Mouse (Mus musculus) lung, postnatal 0 days (tissue): ENCODE measurements around the gene Csnk1g2. TPM values are rescaled to one million over a fixed set of nuclear protein-coding genes. Genes with fewer than 3 reads are reported as not detected.

Source experiments
- ATAC-seq: fragments of 200-750 bp; cut with Nextera tagmentation; 2 replicates; pipeline ENCODE4 v1.8.0; 2017; ENCODE audit warnings: moderate library complexity
- DNase-seq: peaks from one replicate; pipeline ENCODE4 v3.0.0-alpha.2; 2016; ENCODE audit warnings: low spot score
- H3K27ac ChIP-seq: fragments of 300-500 bp; sonication (generic); 2 replicates; pipeline ENCODE4 v1.5.1; 2014; ENCODE audit warnings: antibody characterized with exemption, mild to moderate bottlenecking, low read length, mixed read lengths
- H3K27me3 ChIP-seq: fragments of 300-500 bp; sonication (generic); replicated peaks from 2 replicates; pipeline ENCODE4 v1.6.1; 2014; ENCODE audit warnings: low read length, mixed read lengths; ENCODE audit not compliant: insufficient read depth
- H3K36me3 ChIP-seq: fragments of 300-500 bp; sonication (generic); 2 replicates; pipeline ENCODE4 v1.6.1; 2014; ENCODE audit warnings: low read length, mixed read lengths; ENCODE audit not compliant: insufficient read depth
- H3K4me1 ChIP-seq: fragments of 300-500 bp; sonication (generic); 2 replicates; pipeline ENCODE4 v1.6.1; 2014; ENCODE audit warnings: antibody characterized with exemption, low read depth, low read length, mixed read lengths; ENCODE audit not compliant: insufficient read depth
- H3K4me2 ChIP-seq: fragments of 300-500 bp; sonication (generic); replicated peaks from 2 replicates; pipeline ENCODE4 v1.6.1; 2014; ENCODE audit warnings: low read depth, mild to moderate bottlenecking, low read length, moderate library complexity, mixed read lengths
- H3K4me3 ChIP-seq: fragments of 300-500 bp; sonication (generic); 2 replicates; pipeline ENCODE4 v1.5.1; 2014; ENCODE audit warnings: low read depth, low read length
- H3K9ac ChIP-seq: fragments of 300-500 bp; sonication (generic); replicated peaks from 2 replicates; pipeline ENCODE4 v1.6.1; 2014; ENCODE audit warnings: low read depth, mild to moderate bottlenecking
- H3K9me3 ChIP-seq: fragments of 300-500 bp; sonication (generic); 2 replicates; pipeline ENCODE4 v1.6.1; 2016; ENCODE audit warnings: low read length, mixed read lengths
- CTCF ChIP-seq: IDR thresholded peaks from 2 replicates; pipeline ENCODE4 v1.5.1; 2016; ENCODE audit warnings: antibody characterized with exemption, mild to moderate bottlenecking
- EP300 ChIP-seq: IDR thresholded peaks from 2 replicates; pipeline ENCODE4 v1.6.1; 2016; ENCODE audit warnings: antibody characterized with exemption, mild to moderate bottlenecking, control low read depth
- WGBS: fragments of 180-500 bp; shearing (Covaris S2); extraction: QIAGEN DNeasy Blood & Tissue Kit; methylation state at CpG from one replicate; pipeline ENCODE4 v1.1.7; 2014; 5-methylcytosine and 5-hydroxymethylcytosine counted together
- polyA plus RNA-seq: library from polyadenylated mRNA; unstranded; fragments of >200 nt; fragmentation: Nextera tagmentation; extraction: Ambion mirVana; gene quantifications from 2 replicates; pipeline ENCODE4 v1.2.1, GENCODE M21; 2015

Gene Csnk1g2
- polyA plus RNA-seq, 1 experiment from 2014 or later, result 111 TPM

GRCm38 (mm10) chr10:80650392-80650791, 27.8 kb downstream of the Csnk1g2 start:
- Histone ChIP-seq H3K36me3 (0 out of 2 replicates have a peak, but pooled peaks cover 8% of the 10 kb centered on the region), H3K27ac (no peak overlapping the region), H3K9me3 (no peaks in the 10 kb centered on the region), H3K4me3 (no peak overlapping the region), H3K4me2 (no peak overlapping the region), H3K9ac (no peak overlapping the region), H3K4me1 (peaks cover 2% of the 10 kb centered on the region; the same call in 1 of the 2 replicates), H3K27me3 (no peaks in the 10 kb centered on the region)
- DNase-seq (no peak), ATAC-seq (no peak)
- 92% methylated on average over 10 of the region's 10 CpGs for WGBS
- TF ChIP-seq EP300 (no peak), CTCF (no peak)

- peaks cover 5% of the 10 kb centered on the region; the same call in 1 of the 2 replicates for H3K4me1 ChIP-seq
- H3K9ac ChIP-seq, result no peak overlapping the region
- ATAC-seq, result no peak
- no peaks in the 10 kb centered on the region for H3K27me3 ChIP-seq
- 83% methylated on average over 6 of the region's 6 CpGs for WGBS
- TF ChIP-seq CTCF, result no peak
- TF ChIP-seq EP300, result no peak
- no peaks in the 10 kb centered on the region for H3K9me3 ChIP-seq
- no peak overlapping the region for H3K4me3 ChIP-seq
- H3K4me2 ChIP-seq, result no peak overlapping the region
- H3K27ac ChIP-seq, result no peak overlapping the region
- no peak for DNase-seq
- no peaks in the 10 kb centered on the region for H3K36me3 ChIP-seq
Measured at GRCm38 (mm10) chr10:80653156-80653720, 30.6 kb downstream of the Csnk1g2 start.

DNA sequence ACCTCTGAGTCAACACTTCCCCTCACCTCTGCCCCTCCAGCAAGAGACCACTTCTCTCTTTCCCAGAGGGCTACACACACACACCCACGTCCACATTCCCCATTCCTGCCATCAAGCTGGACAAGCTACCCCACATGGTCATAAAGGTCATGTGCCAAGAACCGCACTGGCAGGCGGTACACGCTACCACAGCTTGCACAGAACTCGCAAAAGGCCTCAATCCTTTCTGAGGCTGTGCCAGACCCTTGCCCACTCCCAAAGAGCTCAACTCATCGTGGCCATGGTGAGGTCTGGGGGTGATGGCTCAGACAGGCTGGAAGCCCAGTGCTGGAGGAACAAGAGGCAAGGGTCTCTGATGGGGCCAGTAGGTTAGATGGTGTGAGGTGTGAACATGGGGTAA, 32.2 kb downstream of the Csnk1g2 start:
- H3K4me2 ChIP-seq, result peak overlapping the region; percentile 97; the same call in 1 of the 2 replicates
- H3K9ac ChIP-seq, result no peak overlapping the region
- no peak for DNase-seq

DNA sequence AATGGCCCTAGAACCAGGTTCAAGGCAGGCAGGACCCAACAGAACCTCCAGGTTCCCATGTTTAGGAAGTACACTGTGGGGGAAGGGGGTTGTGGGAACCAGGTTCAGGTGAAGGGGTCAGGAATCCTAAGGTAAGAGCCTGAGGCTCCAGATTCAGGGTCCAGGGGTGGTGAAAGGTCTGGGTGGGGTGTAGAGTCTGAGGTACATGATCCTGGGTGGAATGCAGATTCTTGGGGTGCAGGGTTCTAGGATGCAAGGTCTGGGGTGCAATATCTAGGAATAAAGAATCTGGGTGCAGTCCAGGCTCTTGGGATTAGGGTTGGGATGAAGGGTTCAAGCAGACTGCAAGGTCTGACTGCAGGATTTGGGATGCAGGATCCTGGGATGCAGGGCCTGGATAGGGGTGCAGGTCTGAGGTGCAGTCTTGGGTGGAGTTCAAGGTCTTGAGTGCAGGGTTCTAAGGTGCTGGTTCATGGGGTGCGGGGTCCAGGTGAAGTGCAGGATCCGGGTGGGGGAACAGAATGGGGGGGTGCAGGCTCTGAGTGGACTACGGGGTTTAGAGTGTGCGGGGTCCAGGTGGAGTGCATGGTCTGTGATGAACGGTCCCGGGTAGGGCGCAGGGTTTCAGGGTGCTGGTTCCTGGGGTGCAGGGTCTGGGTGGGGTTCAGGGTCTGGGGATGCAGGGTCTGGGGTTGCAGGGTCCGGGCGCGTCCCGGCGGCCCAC, 32.9 kb downstream of the Csnk1g2 start:
- Histone ChIP-seq H3K9me3 (no peaks in the 10 kb centered on the region), H3K4me2 (peak overlapping the region; percentile 97), H3K9ac (peak overlapping the region; percentile 89), H3K27me3 (no peaks in the 10 kb centered on the region), H3K27ac (peak overlapping the region; percentile 77), H3K4me1 (peaks cover 5% of the 10 kb centered on the region; the same call in 1 of the 2 replicates), H3K36me3 (no peaks in the 10 kb centered on the region), H3K4me3 (peak overlapping the region; percentile 87)
- DNase-seq (no peak), ATAC-seq (no peak)
- 1% methylated on average over 12 of the region's 12 CpGs for WGBS
- TF ChIP-seq CTCF (no peak), EP300 (no peak)

More for the DNA sequence above, 32.2 kb downstream of the Csnk1g2 start:
- peaks cover 5% of the 10 kb centered on the region; the same call in 1 of the 2 replicates for H3K4me1 ChIP-seq
- H3K36me3 ChIP-seq, result no peaks in the 10 kb centered on the region
- TF ChIP-seq EP300 (no peak), CTCF (no peak)
- no peak overlapping the region for H3K27ac ChIP-seq
- no peak overlapping the region for H3K4me3 ChIP-seq
- ATAC-seq, result no peak
- no peaks in the 10 kb centered on the region for H3K9me3 ChIP-seq
- no peaks in the 10 kb centered on the region for H3K27me3 ChIP-seq
- WGBS, result 70% methylated on average over 6 of the region's 6 CpGs

GRCm38 (mm10) chr10:80656130-80656862, 33.7 kb downstream of the Csnk1g2 start:
- H3K27me3 ChIP-seq, result no peaks in the 10 kb centered on the region
- ATAC-seq (peak; percentile 88), DNase-seq (peak; percentile 100)
- WGBS, result 2% methylated on average over 67 of the region's 72 CpGs
- peak overlapping the region; percentile 87 for H3K4me3 ChIP-seq
- no peak for TF ChIP-seq EP300
- no peak for TF ChIP-seq CTCF
- peak overlapping the region; percentile 84 for H3K27ac ChIP-seq
- H3K36me3 ChIP-seq, result no peaks in the 10 kb centered on the region
- peaks cover 5% of the 10 kb centered on the region; the same call in 1 of the 2 replicates for H3K4me1 ChIP-seq
- H3K4me2 ChIP-seq, result peak overlapping the region; percentile 97
- H3K9ac ChIP-seq, result peak overlapping the region; percentile 89
- no peaks in the 10 kb centered on the region for H3K9me3 ChIP-seq
